Comparison of ENCODE assay signal across 14 mouse cellular contexts in the genomic region with DNA sequence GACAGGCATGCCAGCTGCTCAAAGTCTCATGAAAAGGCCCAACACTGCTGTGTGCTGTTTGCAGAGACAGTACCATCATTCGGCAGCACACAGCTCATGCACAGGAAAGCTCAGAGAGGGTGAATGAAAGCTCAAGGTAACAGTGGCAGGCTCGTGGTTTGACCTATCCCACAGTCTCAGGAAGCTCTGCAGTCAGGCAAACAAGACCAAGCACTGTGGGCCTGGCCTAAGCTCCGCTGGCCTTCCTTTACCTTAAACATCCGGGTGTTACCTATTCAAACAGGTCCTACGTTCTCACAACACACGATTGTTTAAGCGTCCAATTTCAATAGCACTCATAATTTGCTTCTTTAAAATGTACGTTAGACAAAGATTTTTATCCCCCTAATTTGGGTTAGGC. TPM values are rescaled to one million over a fixed set of nuclear protein-coding genes. Genes with fewer than 3 reads are reported as not detected.
DNase-seq lines count a peak whose midpoint lies in the region; ATAC-seq and TF ChIP-seq lines count a peak whose summit lies in the region.
"Had no signal": no experiment of that assay in that cellular context is flagged by ENCODE, and none has a peak within 500 bp of the region (broad histone marks: within the 10 kb centered on the region; RNA-seq: fewer than 3 reads in every experiment).

No protein-coding gene starts in this region.

- peak overlapping the region; percentile 70; the same call in 1 of the 2 replicates for H3K9ac ChIP-seq in heart, embryonic 13.5 days
- H3K9ac ChIP-seq in midbrain, postnatal 0 days (replicated peaks; ENCODE audit: low read length, poor library complexity, severe bottlenecking), result no peak overlapping the region
- H3K9ac ChIP-seq in hindbrain, postnatal 0 days (replicated peaks; ENCODE audit: low read length), result no peak overlapping the region; the same call in 1 of the 2 replicates
- H3K9ac ChIP-seq: embryonic facial prominence, embryonic 13.5 days had no signal

- DNase-seq in heart, postnatal 36 days, result no peak
- DNase-seq in midbrain, embryonic 10.5 days (ENCODE audit: low spot score), result no peak
- no peak for DNase-seq in midbrain, postnatal 0 days (ENCODE audit: low spot score)
- DNase-seq in hindbrain, postnatal 0 days (ENCODE audit: low spot score), result no peak
- DNase-seq in naive thymus-derived CD4-positive, alpha-beta T cell, adult 2 months (ENCODE audit: low read depth), result peak; percentile 55
- DNase-seq: gastrocnemius, postnatal 10 days; kidney, adult 8-10 months had no signal

- no peak overlapping the region for H3K4me3 ChIP-seq in heart, embryonic 13.5 days
- no peak overlapping the region for H3K4me3 ChIP-seq in midbrain, embryonic 10.5 days
- no peak overlapping the region for H3K4me3 ChIP-seq in midbrain, postnatal 0 days (ENCODE audit: low read depth, low read length)
- H3K4me3 ChIP-seq in hindbrain, postnatal 0 days (ENCODE audit: low read length), result no peak overlapping the region
- H3K4me3 ChIP-seq: embryonic facial prominence, embryonic 13.5 days; lung, embryonic 15.5 days had no signal

- no peaks in the 10 kb centered on the region for H3K9me3 ChIP-seq in heart, embryonic 13.5 days
- no peaks in the 10 kb centered on the region for H3K9me3 ChIP-seq in midbrain, embryonic 10.5 days (replicated peaks)
- no peaks in the 10 kb centered on the region for H3K9me3 ChIP-seq in midbrain, postnatal 0 days (ENCODE audit: low read length)
- no peaks in the 10 kb centered on the region for H3K9me3 ChIP-seq in hindbrain, postnatal 0 days (ENCODE audit: low read length)
- H3K9me3 ChIP-seq: embryonic facial prominence, embryonic 13.5 days; lung, embryonic 15.5 days had no signal

- peaks cover 54% of the 10 kb centered on the region for H3K4me1 ChIP-seq in heart, embryonic 13.5 days
- peaks cover 47% of the 10 kb centered on the region for H3K4me1 ChIP-seq in midbrain, embryonic 10.5 days
- peaks cover under 1% of the 10 kb centered on the region; the same call in 1 of the 2 replicates for H3K4me1 ChIP-seq in midbrain, postnatal 0 days (ENCODE audit: insufficient read depth, low read length)
- H3K4me1 ChIP-seq in hindbrain, postnatal 0 days (ENCODE audit: insufficient read depth, low read length), result peaks cover 41% of the 10 kb centered on the region

- WGBS in heart, embryonic 13.5 days, result 71% methylated on average over 8 of the region's 8 CpGs
- WGBS in midbrain, embryonic 10.5 days, result 85% methylated on average over 8 of the region's 8 CpGs
- 83% methylated on average over 8 of the region's 8 CpGs for WGBS in midbrain, postnatal 0 days
- WGBS in hindbrain, postnatal 0 days, result 74% methylated on average over 8 of the region's 8 CpGs

- peak overlapping the region; percentile 82; the same call in 1 of the 2 replicates for H3K27ac ChIP-seq in heart, embryonic 13.5 days (replicated peaks)
- H3K27ac ChIP-seq in midbrain, embryonic 10.5 days (replicated peaks), result peak overlapping the region; percentile 46; the same call in 1 of the 2 replicates
- H3K27ac ChIP-seq in midbrain, postnatal 0 days (ENCODE audit: low read depth, low read length), result no peak overlapping the region
- H3K27ac ChIP-seq in hindbrain, postnatal 0 days, result peak overlapping the region; percentile 41

- peaks cover 11% of the 10 kb centered on the region for H3K36me3 ChIP-seq in heart, embryonic 13.5 days
- peaks cover 6% of the 10 kb centered on the region; the same call in 1 of the 2 replicates for H3K36me3 ChIP-seq in midbrain, embryonic 10.5 days
- H3K36me3 ChIP-seq in midbrain, postnatal 0 days (ENCODE audit: insufficient read depth, low read length), result peaks cover 4% of the 10 kb centered on the region; the same call in 1 of the 2 replicates
- H3K36me3 ChIP-seq in hindbrain, postnatal 0 days (ENCODE audit: insufficient read depth, low read length), result no peaks in the 10 kb centered on the region; the same call in 1 of the 2 replicates
- H3K36me3 ChIP-seq: lung, embryonic 15.5 days had no signal

- no peaks in the 10 kb centered on the region for H3K27me3 ChIP-seq in heart, embryonic 13.5 days (replicated peaks)
- H3K27me3 ChIP-seq in midbrain, embryonic 10.5 days (ENCODE audit: low read depth, poor library complexity, severe bottlenecking), result no peaks in the 10 kb centered on the region
- no peaks in the 10 kb centered on the region for H3K27me3 ChIP-seq in midbrain, postnatal 0 days (ENCODE audit: insufficient read depth, low read length)
- H3K27me3 ChIP-seq in hindbrain, postnatal 0 days (ENCODE audit: insufficient read depth, low read length), result no peaks in the 10 kb centered on the region
- H3K27me3 ChIP-seq: embryonic facial prominence, embryonic 13.5 days; lung, embryonic 15.5 days had no signal

- H3K4me2 ChIP-seq in heart, embryonic 13.5 days, result peak overlapping the region; percentile 85; the same call in 1 of the 2 replicates
- H3K4me2 ChIP-seq in midbrain, postnatal 0 days (ENCODE audit: low read depth, low read length, poor library complexity, severe bottlenecking), result no peak overlapping the region
- H3K4me2 ChIP-seq in hindbrain, postnatal 0 days (ENCODE audit: low read depth, low read length), result no peak overlapping the region
- H3K4me2 ChIP-seq: embryonic facial prominence, embryonic 13.5 days; lung, embryonic 15.5 days had no signal

- ATAC-seq in heart, embryonic 13.5 days (ENCODE audit: extremely low read depth, insufficient number of reproducible peaks, low FRiP score, low TSS enrichment), result no peak
- no peak for ATAC-seq in midbrain, postnatal 0 days (ENCODE audit: low FRiP score)
- ATAC-seq in hindbrain, postnatal 0 days, result no peak
- ATAC-seq in granulocyte monocyte progenitor cell, adult 5-6 weeks (replicated peaks; ENCODE audit: poor library complexity, severe bottlenecking), result no peak
- no peak for ATAC-seq in megakaryocyte-erythroid progenitor cell, adult 5-6 weeks (replicated peaks; ENCODE audit: low FRiP score, low TSS enrichment, poor library complexity, severe bottlenecking)
- ATAC-seq: forebrain, embryonic 14.5 days; midbrain, embryonic 16.5 days had no signal

- TF ChIP-seq CTCF in midbrain, postnatal 0 days (IDR thresholded peaks at IDR 0.05), result no peak
- TF ChIP-seq CTCF in hindbrain, postnatal 0 days (IDR thresholded peaks at IDR 0.05; ENCODE audit: low read depth), result no peak

- intact Hi-C loops in heart, postnatal 36 days (cut with DNase I), result no loop called here

RNA-seq across cellular contexts. Expression of gene Appl2, which starts 4.4 kb away (rescaled TPM):
- polyA plus RNA-seq in heart, embryonic 13.5 days (2015; fragmentation: Nextera tagmentation; extraction: Ambion mirVana), result 23.4 and 29.3 TPM in 2 replicates
- total RNA-seq in heart, postnatal 36 days (2021), result 10 to 100 TPM; 37.2 to 44.4 TPM
- polyA plus RNA-seq in midbrain, embryonic 10.5 days (2016; fragmentation: Nextera tagmentation; extraction: Ambion mirVana), result 30.8 and 37.0 TPM in 2 replicates
- total RNA-seq in midbrain, postnatal 0 days (2014; rRNA removed), result 54.5 and 57.4 TPM in 2 replicates
- 40.7 and 42.1 TPM in 2 replicates for polyA plus RNA-seq in midbrain, postnatal 0 days (2015; fragmentation: Nextera tagmentation; extraction: Ambion mirVana)
- 42.2 and 65.0 TPM in 2 replicates for total RNA-seq in hindbrain, postnatal 0 days (2014; rRNA removed)
- polyA plus RNA-seq in hindbrain, postnatal 0 days (2015; fragmentation: Nextera tagmentation; extraction: Ambion mirVana), result 45.2 and 48.6 TPM in 2 replicates
- total RNA-seq in granulocyte monocyte progenitor cell, adult 5-6 weeks (2014; fragmentation: Nextera tagmentation), result 14.6 and 28.9 TPM in 2 replicates
- total RNA-seq in granulocyte monocyte progenitor cell, adult 5-6 weeks (2017), result 21.8 and 32.1 TPM in 2 replicates
- total RNA-seq in megakaryocyte-erythroid progenitor cell, adult 5-6 weeks (2014; fragmentation: Nextera tagmentation), result 1.8 and 5.4 TPM in 2 replicates
- 5.8 TPM in 1 of 2 replicates, not detected in the other for total RNA-seq in megakaryocyte-erythroid progenitor cell, adult 5-6 weeks (2017)
